Mouse (Mus musculus): ENCODE data around the gene Chtf18. TPM values are rescaled to one million over a fixed set of nuclear protein-coding genes. Genes with fewer than 3 reads are reported as not detected.
"Not testable (repeated sequence)": the region's sequence is repeated elsewhere in the genome, so short reads cannot be mapped to it uniquely, and the experiment has no call there.

Chtf18 gene
- polyA plus RNA-seq, 1 experiment from 2014 or later, result 7.9 TPM

DNA sequence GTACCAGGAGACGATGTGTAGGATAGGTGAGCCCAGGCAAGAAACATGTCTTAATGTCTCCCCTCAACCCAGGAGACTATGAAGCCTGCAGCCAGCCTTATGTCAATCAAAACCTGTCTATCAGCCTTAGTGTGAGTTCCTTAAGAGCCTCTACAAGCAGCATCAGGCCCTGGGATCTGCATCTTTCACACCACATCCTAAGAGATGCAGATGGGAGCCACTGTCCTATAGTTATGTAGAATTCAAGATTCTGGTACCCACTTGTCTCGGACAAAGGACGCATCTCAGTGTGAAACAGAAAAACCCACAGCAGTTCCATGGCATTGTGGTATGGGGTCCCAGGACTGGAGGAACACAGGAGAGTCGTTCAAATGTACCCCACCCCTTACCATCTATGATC lies 27.9 kb upstream of the Chtf18 start:
- Histone ChIP-seq H3K9me3 (no peaks in the 10 kb centered on the region), H3K27ac (no peak overlapping the region), H3K4me3 (no peak overlapping the region), H3K36me3 (no peaks in the 10 kb centered on the region), H3K4me2 (no peak overlapping the region), H3K27me3 (peaks cover 40% of the 10 kb centered on the region), H3K9ac (no peak overlapping the region), H3K4me1 (replicated peaks) (peaks cover 7% of the 10 kb centered on the region)
- ATAC-seq (ENCODE audit: low FRiP score), result no peak
- WGBS, result 82% methylated on average over 4 of the region's 4 CpGs

DNA sequence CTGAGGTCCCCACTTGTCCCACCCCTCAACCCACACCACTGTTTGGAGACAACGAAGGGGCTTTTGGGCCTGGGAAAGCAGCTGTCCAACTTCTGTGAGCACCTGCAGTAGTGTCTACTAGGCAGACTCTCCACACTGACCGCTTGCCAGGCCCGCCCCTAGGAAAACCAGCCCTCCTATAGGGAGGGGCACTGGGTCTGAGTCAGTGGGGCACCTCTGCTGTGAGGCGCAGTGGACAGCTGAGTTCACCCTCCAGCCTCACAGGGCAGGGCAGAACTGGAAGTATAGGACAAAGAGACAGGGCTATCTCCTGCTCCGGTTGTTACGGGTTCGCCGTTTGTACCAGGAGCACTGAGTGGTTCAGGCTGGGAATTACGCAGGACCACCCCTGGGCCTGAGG lies 27.0 kb upstream of the Chtf18 start, which contains the start of gene Msln:
Msln (minus strand) TSS at position 138 of the 400 bp plus-strand sequence.
- Histone ChIP-seq H3K4me3 (no peak within 1 kb of the TSS), H3K9me3 (no peaks in the 10 kb centered on the region), H3K4me2 (no peak within 1 kb of the TSS), H3K27me3 (peaks cover 39% of the 10 kb centered on the region), H3K36me3 (no peaks in the 10 kb centered on the region), H3K27ac (no peak within 1 kb of the TSS), H3K9ac (no peak within 1 kb of the TSS), H3K4me1 (replicated peaks) (peaks cover 7% of the 10 kb centered on the region)
- 84% methylated on average over 9 of the region's 9 CpGs for WGBS
- ATAC-seq (ENCODE audit: low FRiP score), result no peak

DNA sequence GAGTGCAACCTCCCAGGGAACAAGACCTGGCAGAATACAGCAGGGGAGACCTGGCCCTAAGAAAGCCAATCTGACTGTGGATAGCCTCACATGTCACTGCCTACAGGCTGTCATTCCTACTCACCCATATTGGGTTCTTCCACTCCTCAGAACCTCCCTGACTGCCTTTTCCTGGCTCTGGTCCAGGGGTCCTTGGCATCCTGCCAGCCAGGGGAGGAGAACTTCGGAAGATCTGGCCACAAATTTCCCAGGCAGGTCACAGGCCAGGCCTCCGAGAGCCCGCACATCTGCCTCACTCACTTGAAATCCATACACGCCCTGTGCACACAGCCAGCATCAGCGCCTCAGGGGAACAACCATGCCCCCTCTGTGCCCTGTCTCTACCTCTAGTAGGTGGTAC lies 24.2 kb upstream of the Chtf18 start:
- no peak overlapping the region for H3K27ac ChIP-seq
- WGBS, result 65% methylated on average over 5 of the region's 5 CpGs
- H3K9ac ChIP-seq, result no peak overlapping the region

DNA sequence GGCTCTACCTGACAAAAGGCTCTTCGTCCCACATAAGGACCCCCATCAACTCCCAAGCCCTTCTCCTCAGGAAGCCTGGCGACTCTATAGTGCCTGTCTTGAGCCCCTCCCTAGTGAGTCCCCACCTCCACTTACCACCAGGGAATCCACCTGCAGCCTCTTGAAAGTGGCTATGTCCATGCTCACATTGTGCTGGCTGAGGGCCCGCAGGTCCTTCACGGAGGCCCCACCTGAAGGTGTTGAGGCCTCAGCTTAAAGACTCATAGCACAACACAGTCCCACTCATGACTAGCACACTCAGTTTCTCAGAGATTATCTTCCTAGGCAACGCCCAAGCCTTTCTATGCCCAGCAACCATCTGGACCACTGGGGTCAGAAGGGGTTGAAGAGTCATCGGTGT lies 22.1 kb upstream of the Chtf18 start:
- no peak overlapping the region for H3K9ac ChIP-seq
- peaks cover 18% of the 10 kb centered on the region; the same call in 1 of the 2 replicates for H3K27me3 ChIP-seq
- no peak for ATAC-seq (ENCODE audit: low FRiP score)
- no peak overlapping the region for H3K4me2 ChIP-seq
- no peak overlapping the region for H3K27ac ChIP-seq
- H3K4me3 ChIP-seq, result no peak overlapping the region
- H3K9me3 ChIP-seq, result no peaks in the 10 kb centered on the region
- WGBS, result 82% methylated on average over 6 of the region's 6 CpGs
- H3K36me3 ChIP-seq, result no peaks in the 10 kb centered on the region
- peaks cover 7% of the 10 kb centered on the region for H3K4me1 ChIP-seq (replicated peaks)

More for the DNA sequence above, 24.2 kb upstream of the Chtf18 start:
- H3K4me2 ChIP-seq, result no peak overlapping the region
- H3K4me1 ChIP-seq (replicated peaks), result peaks cover 7% of the 10 kb centered on the region
- H3K27me3 ChIP-seq, result peaks cover 20% of the 10 kb centered on the region; the same call in 1 of the 2 replicates
- no peaks in the 10 kb centered on the region for H3K9me3 ChIP-seq
- ATAC-seq (ENCODE audit: low FRiP score), result no peak
- H3K4me3 ChIP-seq, result no peak overlapping the region
- H3K36me3 ChIP-seq, result no peaks in the 10 kb centered on the region

DNA sequence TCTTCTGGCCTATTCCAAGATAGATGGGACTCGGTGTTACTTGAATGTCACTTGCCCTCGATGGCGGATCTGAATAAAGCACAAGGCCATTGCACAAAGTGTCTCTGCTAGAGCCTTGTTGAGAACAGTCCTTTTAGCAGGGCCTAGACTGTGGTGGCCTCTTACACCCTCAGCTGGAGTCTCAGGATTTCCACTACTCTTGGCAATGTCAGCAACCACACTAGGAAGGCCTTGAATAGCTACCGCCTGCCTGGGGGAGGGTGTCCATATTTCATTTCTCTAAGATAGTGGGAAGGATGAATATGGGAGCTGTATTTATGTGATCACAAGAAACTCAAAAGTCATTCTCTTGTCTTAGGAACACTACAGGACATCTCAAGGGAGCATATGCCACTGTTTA lies 21.0 kb upstream of the Chtf18 start:
- H3K4me3 ChIP-seq, result no peak overlapping the region
- 0 out of 2 replicates have a peak, but pooled peaks cover 8% of the 10 kb centered on the region for H3K27me3 ChIP-seq
- no peak for ATAC-seq (ENCODE audit: low FRiP score)
- H3K9me3 ChIP-seq, result no peaks in the 10 kb centered on the region
- no peak overlapping the region for H3K4me2 ChIP-seq
- 95% methylated on average over 4 of the region's 4 CpGs for WGBS
- H3K27ac ChIP-seq, result no peak overlapping the region
- peaks cover 7% of the 10 kb centered on the region for H3K4me1 ChIP-seq (replicated peaks)
- H3K9ac ChIP-seq, result no peak overlapping the region
- H3K36me3 ChIP-seq, result no peaks in the 10 kb centered on the region

DNA sequence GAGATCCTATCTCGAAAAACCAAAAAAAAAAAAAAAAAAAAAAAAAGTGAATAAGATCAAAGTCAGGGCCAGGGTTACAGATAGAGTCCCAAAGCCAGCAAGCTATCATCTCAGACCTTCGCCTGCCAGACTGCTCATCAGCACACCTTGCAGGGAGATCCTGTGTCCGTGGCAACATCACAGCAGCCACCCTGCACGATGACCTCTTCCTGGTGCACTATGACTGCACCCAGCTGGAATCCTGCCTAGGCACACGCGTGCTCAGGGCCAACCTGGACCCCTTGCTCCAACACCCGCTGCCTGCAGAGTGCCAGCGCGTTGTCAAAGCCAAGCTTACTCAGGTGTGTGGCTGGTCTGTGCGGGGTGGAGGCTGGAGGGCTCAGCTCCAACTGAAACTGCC lies 17.1 kb upstream of the Chtf18 start:
- Histone ChIP-seq H3K4me3 (no peak overlapping the region), H3K9me3 (no peaks in the 10 kb centered on the region), H3K4me2 (no peak overlapping the region), H3K9ac (no peak overlapping the region), H3K4me1 (replicated peaks) (no peaks in the 10 kb centered on the region), H3K27me3 (peaks cover 7% of the 10 kb centered on the region; the same call in 1 of the 2 replicates), H3K27ac (no peak overlapping the region), H3K36me3 (no peaks in the 10 kb centered on the region)
- 82% methylated on average over 10 of the region's 10 CpGs for WGBS
- no peak for ATAC-seq (ENCODE audit: low FRiP score)

DNA sequence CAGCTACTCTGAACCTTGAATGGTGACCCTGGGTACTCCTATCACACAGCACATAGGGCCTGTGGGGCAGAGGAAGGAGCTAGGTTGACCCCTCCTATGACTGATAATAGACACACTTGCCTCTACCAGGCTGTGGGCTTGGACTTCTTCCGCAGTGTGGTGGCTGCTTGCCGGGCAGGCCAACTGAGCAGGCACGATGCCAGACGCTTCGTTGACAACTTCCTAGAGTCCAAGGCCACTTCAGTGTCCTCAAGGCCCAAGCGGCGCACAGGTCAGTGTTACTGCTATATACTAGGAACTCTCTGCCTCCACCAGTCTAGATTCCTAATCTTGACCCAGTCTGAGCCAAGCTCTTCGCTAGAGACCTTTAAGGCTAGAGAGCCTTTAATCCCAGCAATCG lies 16.6 kb upstream of the Chtf18 start:
- WGBS, result 95% methylated on average over 9 of the region's 9 CpGs
- H3K4me2 ChIP-seq, result no peak overlapping the region
- peaks cover 7% of the 10 kb centered on the region; the same call in 1 of the 2 replicates for H3K27me3 ChIP-seq
- H3K27ac ChIP-seq, result no peak overlapping the region
- no peaks in the 10 kb centered on the region for H3K36me3 ChIP-seq
- no peak overlapping the region for H3K9ac ChIP-seq
- no peak overlapping the region for H3K4me3 ChIP-seq
- ATAC-seq (ENCODE audit: low FRiP score), result no peak
- no peaks in the 10 kb centered on the region for H3K4me1 ChIP-seq (replicated peaks)
- no peaks in the 10 kb centered on the region for H3K9me3 ChIP-seq

DNA sequence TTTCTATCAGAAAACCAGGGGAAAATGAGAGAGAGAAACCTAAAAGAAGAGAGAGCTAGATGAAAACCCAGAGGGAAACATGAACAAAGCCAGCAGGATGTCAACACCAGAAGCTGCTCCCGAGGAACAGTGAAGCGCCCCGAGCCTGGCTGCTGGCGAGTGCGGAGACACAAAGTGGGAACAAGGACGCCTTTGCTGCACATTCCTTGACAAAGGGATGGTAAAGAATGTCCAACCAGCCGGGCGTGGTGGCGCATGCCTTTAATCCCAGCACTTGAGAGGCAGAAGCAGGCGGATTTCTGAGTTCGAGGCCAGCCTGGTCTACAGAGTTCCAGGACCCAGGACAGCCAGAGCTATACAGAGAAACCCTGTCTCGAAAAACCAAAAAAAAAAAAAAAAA lies 14.3 kb upstream of the Chtf18 start:
- H3K9me3 ChIP-seq; H3K9ac ChIP-seq; H3K4me2 ChIP-seq; H3K4me1 ChIP-seq (replicated peaks); ATAC-seq (ENCODE audit: low FRiP score); H3K27ac ChIP-seq; H3K36me3 ChIP-seq; H3K4me3 ChIP-seq: not testable (repeated sequence)
- peaks cover 10% of the 10 kb centered on the region; the same call in 1 of the 2 replicates for H3K27me3 ChIP-seq
- WGBS, result 79% methylated on average over 12 of the region's 12 CpGs

DNA sequence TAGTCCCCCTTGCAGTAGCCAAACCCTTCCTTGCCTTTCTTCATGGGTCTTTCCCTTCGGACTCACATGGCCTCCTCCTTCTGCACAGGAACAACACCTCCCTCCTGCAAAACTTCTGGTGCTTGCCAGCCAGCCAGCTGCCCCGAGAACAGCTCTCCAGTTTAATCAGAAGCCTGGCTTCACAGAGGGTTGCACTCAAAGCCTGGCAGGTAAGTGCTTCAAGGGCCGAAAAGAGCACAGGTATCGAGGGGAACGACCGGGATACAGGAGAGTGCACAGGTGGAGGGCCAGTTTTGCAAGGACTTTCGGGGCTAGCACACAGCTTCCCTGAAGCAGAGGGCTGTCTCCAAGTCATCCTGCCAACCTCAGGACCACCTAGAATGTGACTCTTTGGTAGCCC lies 11.6 kb upstream of the Chtf18 start:
- ATAC-seq (ENCODE audit: low FRiP score), result no peak

DNA sequence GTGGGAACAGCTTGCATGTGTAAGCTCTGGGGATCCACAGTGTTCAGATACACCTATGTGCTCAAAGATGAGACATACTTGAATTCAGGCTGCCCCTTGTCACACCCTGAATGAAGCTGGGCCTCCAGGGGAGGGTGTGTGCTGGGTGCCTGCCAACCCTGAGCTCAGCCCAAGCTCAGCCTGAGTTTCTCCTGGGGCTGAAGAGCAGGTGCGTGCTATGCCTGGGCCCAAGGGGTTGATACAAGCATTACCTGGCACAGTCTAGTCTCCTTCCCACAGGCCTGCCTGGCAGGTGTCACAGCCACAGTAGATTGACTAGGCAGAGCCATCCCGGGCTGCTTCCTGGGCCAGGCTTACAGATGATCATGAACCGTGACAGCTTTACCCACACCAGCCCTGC lies 8.5 kb upstream of the Chtf18 start, which contains the start of gene Mslnl:
Mslnl (plus strand) TSS at position 298 of the 400 bp plus-strand sequence.
- WGBS, result 78% methylated on average over 3 of the region's 3 CpGs
- H3K27ac ChIP-seq, result no peak within 1 kb of the TSS
- H3K9ac ChIP-seq, result peak within 1 kb of the TSS; percentile 2; the same call in 1 of the 2 replicates
- no peak within 1 kb of the TSS for H3K4me3 ChIP-seq
- H3K9me3 ChIP-seq, result no peaks in the 10 kb centered on the region
- no peaks in the 10 kb centered on the region for H3K4me1 ChIP-seq (replicated peaks)
- no peak for ATAC-seq (ENCODE audit: low FRiP score)
- H3K4me2 ChIP-seq, result no peak within 1 kb of the TSS
- peaks cover 8% of the 10 kb centered on the region for H3K36me3 ChIP-seq
- H3K27me3 ChIP-seq, result peaks cover 5% of the 10 kb centered on the region; the same call in 1 of the 2 replicates

More for the DNA sequence above, 11.6 kb upstream of the Chtf18 start:
- Histone ChIP-seq H3K27me3 (peaks cover 5% of the 10 kb centered on the region; the same call in 1 of the 2 replicates), H3K4me2 (no peak overlapping the region), H3K9ac (no peak overlapping the region), H3K27ac (no peak overlapping the region), H3K4me1 (replicated peaks) (no peaks in the 10 kb centered on the region), H3K4me3 (no peak overlapping the region), H3K36me3 (no peaks in the 10 kb centered on the region), H3K9me3 (no peaks in the 10 kb centered on the region)
- 85% methylated on average over 7 of the region's 7 CpGs for WGBS

DNA sequence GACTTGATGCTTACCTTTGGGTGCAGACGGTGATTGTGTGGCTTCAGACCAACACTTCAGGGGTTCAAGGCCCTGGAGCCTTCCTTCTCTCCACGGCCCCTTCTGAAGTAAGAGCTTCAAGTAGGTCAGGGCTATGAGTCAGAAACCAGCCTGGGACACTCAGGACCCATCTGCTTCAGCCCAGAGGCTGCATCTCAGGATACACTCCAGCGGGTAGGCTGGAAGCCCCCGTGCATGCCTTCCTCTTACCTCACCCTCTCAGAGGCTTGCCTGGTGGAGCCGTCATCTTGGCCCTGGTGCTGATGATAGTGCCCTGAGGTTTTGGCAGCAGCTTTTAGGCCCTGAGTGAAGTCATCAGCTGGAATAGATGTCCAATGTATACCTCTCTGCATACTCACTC lies 8.0 kb upstream of the Chtf18 start:
- ATAC-seq (ENCODE audit: low FRiP score), result no peak
- Histone ChIP-seq H3K4me2 (no peak overlapping the region), H3K4me1 (replicated peaks) (no peaks in the 10 kb centered on the region), H3K4me3 (no peak overlapping the region), H3K36me3 (peaks cover 13% of the 10 kb centered on the region), H3K27me3 (peaks cover 5% of the 10 kb centered on the region; the same call in 1 of the 2 replicates), H3K9me3 (no peaks in the 10 kb centered on the region), H3K9ac (peak overlapping the region; percentile 2; the same call in 1 of the 2 replicates), H3K27ac (no peak overlapping the region)
- WGBS, result 88% methylated on average over 5 of the region's 5 CpGs

DNA sequence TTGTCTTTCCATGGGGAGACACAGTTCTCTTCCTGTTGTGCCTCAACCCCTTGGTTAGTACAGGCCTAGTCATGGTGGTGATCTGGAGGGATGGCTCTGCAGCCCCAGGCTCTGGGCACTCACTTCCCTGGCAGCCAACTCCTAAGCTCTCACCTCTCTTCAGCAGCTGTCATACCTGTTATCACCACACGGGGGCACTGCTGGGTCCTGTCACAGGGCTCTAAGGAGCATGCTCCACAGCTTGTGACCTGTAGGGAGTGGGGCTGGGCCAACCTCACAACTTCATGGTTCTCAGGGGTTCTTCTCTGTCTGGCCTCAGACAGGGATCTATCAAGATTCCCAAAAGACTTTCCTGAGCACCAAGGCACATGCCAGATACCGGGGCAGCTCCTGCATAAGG lies 4.9 kb upstream of the Chtf18 start:
- no peak for ATAC-seq (ENCODE audit: low FRiP score)
- Histone ChIP-seq H3K9me3 (no peaks in the 10 kb centered on the region), H3K4me3 (no peak overlapping the region), H3K9ac (no peak overlapping the region), H3K27me3 (no peaks in the 10 kb centered on the region), H3K4me1 (replicated peaks) (peaks cover 15% of the 10 kb centered on the region), H3K27ac (no peak overlapping the region), H3K36me3 (peaks cover 23% of the 10 kb centered on the region), H3K4me2 (no peak overlapping the region)
- WGBS, result 15% methylated on average over 2 of the region's 2 CpGs

DNA sequence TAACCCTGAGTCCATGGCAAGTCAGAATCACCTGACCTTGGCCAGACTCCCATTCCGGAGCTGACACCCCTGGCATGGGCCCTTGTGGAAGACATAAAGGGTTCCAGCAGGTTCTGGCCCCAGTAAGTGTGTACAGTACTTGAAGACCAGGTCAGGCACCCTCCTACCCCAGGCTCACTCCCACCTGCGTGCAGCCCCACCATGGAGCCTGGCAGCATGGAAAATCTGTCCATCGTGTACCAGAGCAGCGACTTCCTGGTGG lies 721 bp upstream of the Chtf18 start:
- Histone ChIP-seq H3K27ac (peak overlapping the region; percentile 52; the same call in 1 of the 2 replicates), H3K4me1 (replicated peaks) (peaks cover 26% of the 10 kb centered on the region), H3K9ac (peak overlapping the region; percentile 87), H3K36me3 (peaks cover 28% of the 10 kb centered on the region), H3K27me3 (no peaks in the 10 kb centered on the region), H3K9me3 (no peaks in the 10 kb centered on the region), H3K4me2 (peak overlapping the region; percentile 90), H3K4me3 (peak overlapping the region; percentile 66)
- 25% methylated on average over 4 of the region's 4 CpGs for WGBS
- ATAC-seq (ENCODE audit: low FRiP score), result no peak; the same call in 1 of the 2 replicates
